Mouse (Mus musculus) ES-E14 (cell line): Measurements from ENCODE around the gene Ccl19.
"Not testable (repeated sequence)": the region's sequence is repeated elsewhere in the genome, so short reads cannot be mapped to it uniquely, and the experiment has no call there.

Source experiments
- CHD2 ChIP-seq: IDR thresholded peaks from 2 replicates; pipeline ENCODE4 v1.6.1; 2014; ENCODE audit warnings: mild to moderate bottlenecking, low read depth, low read length, inconsistent platforms
- MAFK ChIP-seq: IDR thresholded peaks from 2 replicates; pipeline ENCODE4 v1.6.1; 2014; ENCODE audit warnings: mild to moderate bottlenecking, low read depth, low read length, inconsistent platforms; ENCODE audit not compliant: insufficient read depth
- ZC3H11A ChIP-seq: IDR thresholded peaks from 2 replicates; pipeline ENCODE4 v1.6.1; 2012; ENCODE audit warnings: low read depth, mild to moderate bottlenecking, inconsistent platforms, low read length, borderline replicate concordance

DNA sequence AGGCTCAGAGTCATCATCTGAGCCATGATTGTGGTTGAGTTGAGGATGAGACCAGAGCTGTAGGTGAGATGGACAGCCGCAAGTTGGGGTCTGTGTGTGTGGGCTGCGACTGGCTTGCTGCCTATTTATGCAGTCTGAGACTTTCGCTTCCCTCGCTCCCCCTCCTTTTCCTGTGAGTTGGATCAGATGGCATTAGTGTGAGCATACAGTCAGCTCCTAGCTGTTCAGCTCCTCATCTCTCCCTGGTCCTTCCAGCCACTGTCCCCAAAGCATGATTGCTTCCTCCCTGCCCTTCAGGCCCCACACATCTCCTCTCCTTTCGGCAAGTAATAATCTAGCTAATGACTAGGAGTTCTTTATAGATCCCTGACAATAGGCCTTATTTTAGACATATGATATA is 17.5 kb upstream of the Ccl19 start, which contains the start of gene Ccl21a:
- not testable (repeated sequence) for TF ChIP-seq MAFK, ZC3H11A, CHD2
